Mouse (Mus musculus): ENCODE data around the gene Golga2.

Golga2 gene

DNA sequence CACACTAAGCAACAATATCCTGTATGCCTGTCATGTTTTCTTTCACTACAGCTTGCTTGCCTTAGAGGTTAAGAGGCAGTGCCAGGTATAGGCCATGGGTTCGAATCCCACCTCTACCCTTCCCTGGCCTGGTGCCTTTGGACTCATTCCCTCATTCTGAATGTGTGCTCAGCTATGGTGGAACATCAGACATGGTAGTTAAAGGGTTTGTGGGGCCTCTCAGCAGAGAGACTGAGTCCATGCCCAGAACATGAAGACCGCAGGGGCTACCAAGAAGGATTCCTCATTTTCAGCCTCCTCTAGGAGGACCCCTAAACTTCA lies 56.1 kb downstream of the Golga2 start:
- no peak for DNase-seq (ENCODE audit: low spot score)

- no peak for DNase-seq (ENCODE audit: low spot score)
Measured at GRCm38 (mm10) chr2:32344056-32344455, 56.9 kb downstream of the Golga2 start.

GRCm38 (mm10) chr2:32344598-32345321 lies 57.6 kb downstream of the Golga2 start:
- DNase-seq (ENCODE audit: low spot score): no peak

DNA sequence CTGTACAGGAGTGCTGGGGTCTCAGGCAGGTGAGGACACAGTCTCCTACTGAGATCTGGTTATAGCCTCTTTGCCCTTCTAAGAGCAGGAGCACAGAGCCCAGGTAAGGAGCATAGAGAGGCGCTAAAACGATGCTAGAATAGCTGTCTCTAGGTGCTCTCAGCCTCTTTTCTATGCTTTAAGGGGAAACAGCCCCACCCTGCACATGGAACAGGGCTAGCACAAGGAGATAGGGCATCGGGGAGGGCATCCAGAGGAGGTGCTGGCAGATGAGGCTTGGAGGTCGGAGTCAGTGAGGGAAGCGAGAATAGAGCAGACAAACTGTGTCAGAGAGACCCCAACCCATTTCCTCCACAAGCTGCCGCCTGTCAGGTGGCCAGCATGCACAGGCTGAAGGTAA lies 59.8 kb downstream of the Golga2 start:
- no peak for DNase-seq (ENCODE audit: low spot score)

DNA sequence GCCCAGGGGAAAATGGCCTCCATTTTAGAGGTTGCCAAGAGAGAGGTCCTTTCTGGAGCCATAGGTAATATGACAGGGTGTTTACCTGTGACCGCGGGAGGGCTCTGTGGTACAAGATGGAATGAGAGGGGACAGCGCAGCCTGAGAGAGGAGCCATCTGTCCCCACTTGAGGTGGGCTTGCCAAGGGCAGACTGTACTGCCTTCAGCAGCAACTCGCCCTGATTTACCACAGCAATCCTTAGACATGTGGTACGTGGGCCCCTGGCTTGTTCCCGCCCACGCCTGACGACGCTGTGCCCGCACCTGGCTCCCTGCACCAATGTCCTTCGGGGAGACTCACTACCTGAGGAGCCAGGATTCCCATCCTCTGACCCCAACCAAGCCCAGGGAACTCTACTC lies 61.1 kb downstream of the Golga2 start:
- no peak for DNase-seq (ENCODE audit: low spot score)

DNA sequence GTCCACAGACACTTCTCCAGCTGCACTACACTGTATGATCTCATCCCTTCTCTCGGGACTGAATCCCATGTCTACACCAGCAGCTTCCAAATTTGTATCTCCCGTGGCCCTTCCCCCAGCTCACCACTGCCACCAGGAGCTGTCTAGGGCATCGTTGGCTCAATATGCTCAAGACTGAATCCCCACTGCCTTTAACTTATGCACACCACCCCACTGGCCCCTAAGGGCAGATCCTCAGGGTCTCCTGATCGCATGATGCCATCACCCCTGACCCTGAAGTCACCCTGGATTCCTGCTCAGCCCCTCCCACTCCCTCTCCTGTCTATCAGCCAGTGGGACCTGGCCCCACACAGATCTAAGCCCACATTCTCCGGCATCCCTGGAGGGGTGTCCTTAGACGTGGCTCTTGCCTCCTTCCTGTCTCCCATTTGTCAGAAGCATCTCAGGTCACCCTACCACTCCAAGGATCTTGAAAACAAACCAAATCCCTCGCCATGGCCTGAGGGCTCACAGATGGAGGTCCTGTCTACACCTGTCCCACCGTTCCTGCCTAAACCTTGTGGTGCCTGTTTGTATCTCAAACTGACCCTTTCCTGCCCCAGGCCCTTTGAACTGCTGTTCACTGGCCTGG lies 62.6 kb downstream of the Golga2 start:
- no peak for DNase-seq (ENCODE audit: low spot score)

- no peak for DNase-seq (ENCODE audit: low spot score)
Measured at GRCm38 (mm10) chr2:32350471-32351051, 63.4 kb downstream of the Golga2 start.

GRCm38 (mm10) chr2:32351471-32351961 lies 64.3 kb downstream of the Golga2 start:
- DNase-seq (ENCODE audit: low spot score): no peak

DNA sequence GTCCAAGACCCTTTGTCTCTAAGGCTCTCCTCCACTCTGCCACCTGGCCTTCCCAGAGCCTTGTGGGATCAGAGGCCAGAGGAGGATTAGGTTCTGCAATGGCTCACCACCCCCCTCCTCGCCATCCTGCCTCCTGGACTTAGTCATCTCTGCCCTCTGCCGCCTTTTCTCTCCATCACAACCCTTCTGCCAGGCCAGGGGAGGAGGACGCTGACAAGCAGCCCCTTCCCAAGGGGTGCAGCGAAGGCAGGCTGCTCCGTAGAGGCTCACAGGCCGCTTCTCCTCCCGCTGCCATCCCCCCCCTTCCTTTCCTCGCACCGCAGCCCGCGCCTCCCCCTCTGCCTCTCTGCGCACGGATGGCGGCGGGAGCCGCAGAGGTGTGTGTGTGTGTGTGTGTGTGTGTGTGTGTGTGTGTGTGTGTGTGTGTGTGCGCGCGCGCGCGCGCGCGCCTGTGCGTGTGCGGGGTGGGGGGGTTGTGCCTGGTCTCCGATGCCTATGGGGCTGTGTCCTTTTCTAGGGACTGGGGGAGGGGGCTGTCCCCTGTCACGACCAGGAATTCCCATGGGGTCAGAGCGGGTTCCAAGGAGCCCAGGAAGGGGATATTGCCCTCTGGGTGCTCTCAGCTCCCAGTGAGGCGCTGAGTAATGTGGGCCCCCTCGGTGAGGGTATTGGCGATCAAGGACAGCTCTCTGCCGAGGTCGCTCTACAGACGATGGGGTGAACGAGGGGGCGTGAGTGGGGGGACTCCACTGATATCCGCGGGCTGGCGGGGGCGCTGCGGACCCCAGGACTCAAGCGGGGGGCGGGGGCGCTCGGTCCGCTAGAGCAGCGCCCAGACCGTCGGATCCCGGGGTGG lies 65.2 kb downstream of the Golga2 start, which contains the start of gene Ciz1:
TSS of gene Ciz1 (plus strand) at position 177 of the 856 bp plus-strand sequence.
- peak; percentile 46 for DNase-seq (ENCODE audit: low spot score)

- DNase-seq (ENCODE audit: low spot score): peak; percentile 83
Measured at GRCm38 (mm10) chr2:32353007-32353542, 65.9 kb downstream of the Golga2 start, which contains the start of gene Dnm1. Gene Dnm1, minus strand, starts transcription at chr2:32353338.

DNA sequence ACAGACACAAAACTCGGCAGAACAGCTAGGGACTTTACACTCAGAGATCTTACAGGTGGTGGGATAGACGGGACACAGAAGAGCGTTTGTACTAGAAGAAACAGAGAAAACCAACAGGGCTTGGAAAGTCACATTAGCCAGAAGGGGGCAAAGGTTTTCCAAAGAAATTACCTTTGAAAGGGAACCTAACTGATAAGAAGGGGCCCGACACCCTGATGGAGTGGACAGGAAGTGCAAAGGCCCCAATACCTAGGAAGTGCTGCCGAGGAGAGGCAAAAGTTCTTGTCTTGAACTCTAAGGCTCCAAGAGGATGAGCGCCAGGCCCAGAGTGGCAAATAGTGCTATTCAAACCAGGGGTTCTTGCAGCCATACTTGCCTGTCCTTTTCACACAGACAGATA lies 66.7 kb downstream of the Golga2 start:
- DNase-seq (ENCODE audit: low spot score): no peak

- DNase-seq (ENCODE audit: low spot score): no peak
Measured at GRCm38 (mm10) chr2:32354336-32354895, 67.2 kb downstream of the Golga2 start.

- DNase-seq (ENCODE audit: low spot score): no peak
Measured at GRCm38 (mm10) chr2:32356216-32356615, 69.0 kb downstream of the Golga2 start.
